ENCODE assay signal across 8 mouse cellular contexts in genomic region chr2:130667559-130667958, GRCm38 (mm10). TPM values are rescaled to one million over a fixed set of nuclear protein-coding genes. Genes with fewer than 3 reads are reported as not detected.
DNase-seq lines count a peak whose midpoint lies in the region; ATAC-seq and TF ChIP-seq lines count a peak whose summit lies in the region.

Itpa (plus strand) TSS chr2:130667610.

- peak; percentile 93 for DNase-seq in ES-CJ7 (ENCODE audit: low read depth, low spot score)
- peak; percentile 96 for DNase-seq in forebrain, embryonic 14.5 days (ENCODE audit: low spot score)
- DNase-seq in heart, postnatal 14 days = peak; percentile 83 to 88
- DNase-seq in layer of hippocampus, adult 18-20 months (ENCODE audit: low spot score in 2 of 2) = peak; percentile 86 to 91
- peak; percentile 80 for DNase-seq in lung, adult 2 months
- DNase-seq in thymus, adult 18-20 months = peak; percentile 78 to 82

- peaks cover 14% of the 10 kb centered on the region for H3K36me3 ChIP-seq in forebrain, embryonic 14.5 days (ENCODE audit: control insufficient read depth, insufficient read depth, low read length)

- under 1% methylated on average over 31 of the region's 31 CpGs for WGBS in forebrain, embryonic 14.5 days
- under 1% methylated on average over 31 of the region's 31 CpGs for WGBS in lung, adult 2 months

- H3K9ac ChIP-seq in forebrain, embryonic 14.5 days (ENCODE audit: low read length) = peak within 1 kb of the TSS; percentile 74

- TF ChIP-seq CTCF in lung, adult 2 months (IDR thresholded peaks at IDR 0.05; ENCODE audit: insufficient read depth, low read length) = 0 out of 2 replicates have a peak, but pooled peaks have one; percentile 6

- peak within 1 kb of the TSS; percentile 69 for H3K4me3 ChIP-seq in forebrain, embryonic 14.5 days (ENCODE audit: low read depth, low read length)
- peak within 1 kb of the TSS; percentile 93 for H3K4me3 ChIP-seq in lung, adult 2 months (replicated peaks; ENCODE audit: extremely low read depth, low read depth, low read length)

- ATAC-seq in cerebellum, adult (ENCODE audit: insufficient number of reproducible peaks, low FRiP score, low TSS enrichment) = peak; percentile 76
- peak; percentile 68 for ATAC-seq in forebrain, embryonic 14.5 days
- peak; percentile 90 for ATAC-seq in neutrophil, adult 5-6 weeks (ENCODE audit: extremely low read depth, insufficient number of reproducible peaks, low FRiP score, poor library complexity, severe bottlenecking)

- H3K9me3 ChIP-seq in forebrain, embryonic 14.5 days (replicated peaks; ENCODE audit: control insufficient read depth, low read length) = no peaks in the 10 kb centered on the region

- H3K27ac ChIP-seq in forebrain, embryonic 14.5 days (ENCODE audit: low read depth, low read length) = peak within 1 kb of the TSS; percentile 90

- intact Hi-C loops in heart, postnatal 14 days (cut with DNase I) = no loop called here

- no peaks in the 10 kb centered on the region for H3K27me3 ChIP-seq in forebrain, embryonic 14.5 days (replicated peaks; ENCODE audit: control insufficient read depth, insufficient read depth, low read length)

- H3K4me2 ChIP-seq in forebrain, embryonic 14.5 days (ENCODE audit: low read length) = peak within 1 kb of the TSS; percentile 75

- TF ChIP-seq POLR2A in lung, adult 2 months (IDR thresholded peaks at IDR 0.05; ENCODE audit: borderline replicate concordance, extremely low read depth, low read depth, low read length) = peak; percentile 59

- H3K4me1 ChIP-seq in forebrain, embryonic 14.5 days (ENCODE audit: control insufficient read depth, insufficient read depth, low read length) = peaks cover 16% of the 10 kb centered on the region
- H3K4me1 ChIP-seq in lung, adult 2 months (ENCODE audit: control insufficient read depth, insufficient read depth, low read length) = peaks cover 9% of the 10 kb centered on the region; the same call in 1 of the 2 replicates

RNA-seq across cellular contexts. Expression of gene Itpa, which starts in this region (rescaled TPM):
- polyA plus RNA-seq in forebrain, embryonic 14.5 days (2014; fragmentation: Nextera tagmentation; extraction: Ambion mirVana) = 125 and 131 TPM in 2 replicates
- 10 to 100 TPM; 19.8 to 20.2 TPM for total RNA-seq in heart, postnatal 14 days (2021)
- 10 to 100 TPM; 35.9 to 36.5 TPM for total RNA-seq in layer of hippocampus, adult 18-20 months (2021)
- 16.5 and 17.1 TPM in 2 replicates for polyA plus RNA-seq in lung, adult 2 months (2012; rRNA removed)
- 21.7 and 23.4 TPM in 2 replicates for total RNA-seq in neutrophil, adult 5-6 weeks (2017)

Comparison
In these comparisons a context has a peak if more than half of its experiments do, and no peak if none do; other contexts are left out.
1. Peak in every context shown above with its lines: DNase-seq, ATAC-seq, H3K4me3 ChIP-seq and H3K27ac ChIP-seq.